Mouse (Mus musculus) spleen, adult 2 months (tissue): ENCODE data around the gene Ndufb5.

Experiments used
- CTCF ChIP-seq: fragments of 200-500 bp; IDR thresholded peaks from 2 replicates; pipeline ENCODE4 v1.5.1; 2011; ENCODE audit warnings: mild to moderate bottlenecking, inconsistent platforms; ENCODE audit not compliant: insufficient read depth, insufficient read length, insufficient replicate concordance; ENCODE audit errors: extremely low read depth
- POLR2A ChIP-seq: fragments of 200-500 bp; IDR thresholded peaks from 2 replicates; pipeline ENCODE4 v1.6.1; 2011; ENCODE audit warnings: low read depth, low read length, inconsistent platforms

DNA sequence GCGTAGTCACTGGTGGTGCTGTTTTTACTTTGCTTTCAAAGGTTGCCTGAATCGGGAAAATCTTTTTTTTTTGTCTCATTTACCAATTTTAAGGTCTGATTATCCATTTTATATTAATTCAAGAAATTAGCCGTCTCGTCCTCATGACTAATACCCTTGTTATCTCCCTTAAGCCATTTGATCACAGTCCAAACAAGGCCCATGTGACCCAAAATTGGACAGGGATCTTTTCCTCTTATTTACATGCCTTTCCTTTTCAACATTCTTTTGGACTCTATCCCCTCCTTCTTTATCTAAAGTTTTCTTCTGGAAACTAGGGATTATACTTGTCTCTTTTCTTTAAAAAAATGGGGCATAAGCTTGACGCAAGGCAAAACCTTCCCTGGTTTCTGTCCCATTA is 44.9 kb upstream of the Ndufb5 start:
- no peak for TF ChIP-seq POLR2A
- no peak for TF ChIP-seq CTCF
